Mouse (Mus musculus): Measurements from ENCODE around the gene Pnpla3.

DNA sequence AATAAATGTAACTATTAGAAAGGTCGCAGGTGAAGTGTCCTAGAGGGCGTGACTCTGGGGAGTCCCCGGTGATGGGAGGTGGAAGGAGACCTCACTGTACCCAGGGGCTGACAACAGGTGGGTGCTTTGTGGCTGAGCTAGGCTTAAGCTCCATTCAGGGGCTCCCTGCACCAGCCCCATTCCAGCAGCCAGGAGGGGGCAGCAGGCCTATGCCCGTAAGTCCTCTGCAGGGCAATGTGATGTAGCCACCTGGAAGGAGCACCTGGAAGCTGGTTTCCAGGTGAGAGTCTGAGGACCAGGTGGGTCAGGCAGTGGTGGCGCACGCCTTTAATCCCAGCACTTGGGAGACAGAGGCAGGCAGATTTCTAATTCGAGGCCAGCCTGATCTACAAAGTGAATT lies 43.6 kb upstream of the Pnpla3 start:
- TF ChIP-seq GATA1 (IDR thresholded peaks at IDR 0.05; ENCODE audit: low read length) = no peak
- TF ChIP-seq TAL1 (IDR thresholded peaks at IDR 0.05; ENCODE audit: low read length) = no peak

All from erythroblast, embryonic 14.5 days (primary cell).